Mouse (Mus musculus) thymus, postnatal 10 days (tissue): ENCODE measurements around the gene Tecpr2.
"Not testable (repeated sequence)": the region's sequence is repeated elsewhere in the genome, so short reads cannot be mapped to it uniquely, and the experiment has no call there.

Source experiments
- DNase-seq, 2 experiments: peaks; one replicate each; pipeline ENCODE4 v3.0.0; 2021; ENCODE audit warnings: low spot score in 2 of 2

Gene Tecpr2

DNA sequence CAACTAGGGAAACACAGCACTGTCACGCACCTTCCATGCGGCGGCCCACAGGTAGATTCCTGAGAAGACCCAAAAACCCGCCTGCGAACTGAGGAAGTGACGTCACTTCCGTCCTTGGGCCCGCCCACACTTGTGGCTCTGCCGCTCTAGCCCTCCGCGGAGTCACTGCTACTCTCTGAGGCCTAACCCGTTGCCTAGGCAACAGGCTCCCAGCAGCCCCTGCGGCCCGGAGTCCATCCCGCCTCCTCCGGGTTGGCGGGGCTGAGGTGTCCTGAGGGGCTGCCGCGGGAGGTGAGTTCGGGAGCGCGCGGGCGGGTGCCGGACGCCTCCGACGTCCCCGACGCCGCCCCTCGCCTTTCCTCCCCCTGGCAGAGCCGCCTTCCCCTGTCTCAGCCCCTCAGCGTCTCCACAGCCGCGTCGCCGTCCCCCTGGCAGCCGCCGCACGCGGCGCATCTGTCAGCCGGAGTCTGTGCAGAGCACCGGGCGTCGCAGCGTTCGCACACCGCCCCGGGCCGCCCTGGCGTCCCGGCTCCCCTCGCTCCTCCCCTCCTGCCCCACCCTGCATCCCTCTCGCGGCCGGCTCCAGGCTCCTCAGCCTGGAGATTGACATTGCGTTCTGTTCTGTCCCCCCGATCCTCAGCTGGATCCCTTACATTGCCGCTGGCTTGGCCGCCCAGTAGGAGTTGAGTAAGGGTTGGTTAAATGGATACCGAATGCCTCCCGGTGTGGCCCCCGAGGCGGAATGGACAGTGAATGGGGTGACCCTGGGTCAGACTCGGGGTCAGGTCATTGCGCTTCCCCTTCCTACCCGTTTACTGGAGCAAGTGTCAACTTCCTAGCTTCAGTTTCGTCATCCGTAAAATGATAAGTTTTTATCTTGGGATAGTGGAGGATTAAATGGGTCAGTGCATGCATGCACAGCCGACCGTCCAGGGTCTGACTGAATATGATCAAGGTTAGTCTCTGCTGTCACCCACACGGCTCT lies at the start of gene Tecpr2, which contains the start of gene Cinp:
Gene Tecpr2, plus strand, starts transcription at position 229 of the 985 bp plus-strand sequence.
Gene Cinp, minus strand, starts transcription at position 110 of the 985 bp plus-strand sequence.
- peak; percentile 96 to 97 for DNase-seq

DNA sequence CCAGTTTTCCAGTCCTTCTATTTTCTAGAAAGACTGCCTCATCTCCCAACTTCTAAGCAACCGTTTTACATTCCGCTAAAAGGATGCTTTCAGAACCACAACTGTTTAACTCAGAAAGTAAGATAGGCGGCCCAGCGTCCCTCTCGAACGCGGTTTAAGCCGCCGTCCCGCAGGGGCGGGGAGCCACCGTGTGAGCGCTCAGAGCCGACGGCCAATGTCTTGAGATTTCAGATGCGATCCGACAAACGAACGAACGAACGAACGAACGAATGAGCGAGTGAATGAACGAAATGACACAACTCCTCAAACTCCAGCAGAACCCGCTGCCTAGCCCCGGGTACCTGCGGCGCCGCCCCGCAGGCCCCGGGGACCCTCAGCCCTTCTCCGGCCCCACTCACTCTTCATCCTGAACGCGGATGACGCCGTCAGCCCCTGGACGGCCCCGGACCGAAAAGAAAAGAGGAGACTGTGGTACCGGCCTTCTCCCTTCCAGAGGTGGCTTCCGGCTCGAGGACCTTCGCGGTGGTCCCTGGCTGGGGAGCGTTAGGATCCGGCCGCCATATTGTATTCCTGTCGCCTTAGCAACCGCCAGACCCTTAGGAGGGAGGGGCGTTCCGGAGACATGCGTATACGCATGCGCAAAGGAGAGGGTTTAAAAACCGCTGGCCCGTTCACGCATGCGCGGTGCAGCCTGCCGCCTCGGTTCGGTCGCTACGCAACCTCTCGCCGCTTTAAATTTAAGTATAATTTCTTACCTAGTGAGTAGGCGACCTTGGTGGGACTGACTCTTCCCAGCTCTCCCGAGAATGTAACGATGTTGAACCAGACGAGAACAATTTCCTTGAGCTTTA lies 48.5 kb upstream of the Tecpr2 start, which contains the start of gene Mok:
Gene Mok, minus strand, starts transcription at position 592 of the 851 bp plus-strand sequence.
- peak; percentile 93 to 98 for DNase-seq

DNA sequence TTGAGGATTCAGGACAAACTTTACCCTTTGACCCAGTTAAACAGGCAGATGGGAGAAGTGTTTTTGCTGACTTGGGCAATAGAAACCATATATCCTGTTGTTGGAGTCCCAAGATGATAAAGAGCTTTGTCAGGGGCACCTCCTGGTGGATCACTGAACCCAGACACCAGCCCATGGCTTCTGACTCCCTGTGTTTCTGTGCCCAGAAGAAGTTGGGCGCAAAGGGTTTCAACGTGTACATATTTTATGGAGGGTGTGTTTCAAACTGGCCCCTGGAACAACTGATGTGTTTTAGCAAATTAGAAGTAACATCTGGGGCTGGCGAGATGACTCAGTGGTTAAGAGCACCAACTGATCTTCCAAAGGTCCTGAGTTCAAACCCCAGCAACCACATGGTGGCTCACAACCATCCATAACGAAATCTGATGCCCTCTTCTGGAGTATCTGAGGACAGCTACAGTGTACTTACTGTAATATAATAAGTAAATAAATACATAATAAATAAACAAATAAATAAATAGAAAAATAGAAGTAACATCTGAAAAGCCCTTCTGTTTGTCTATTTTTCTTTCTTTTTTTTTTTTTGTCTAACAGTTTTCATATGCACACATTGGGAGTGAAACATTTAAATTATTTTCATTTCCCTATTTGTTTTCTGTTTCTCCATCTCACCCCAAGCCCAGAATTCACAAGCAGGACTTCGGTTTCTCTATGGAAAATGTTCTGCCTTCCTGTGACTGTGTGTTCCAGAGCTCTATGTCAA lies 47.2 kb upstream of the Tecpr2 start:
- no peak for DNase-seq

DNA sequence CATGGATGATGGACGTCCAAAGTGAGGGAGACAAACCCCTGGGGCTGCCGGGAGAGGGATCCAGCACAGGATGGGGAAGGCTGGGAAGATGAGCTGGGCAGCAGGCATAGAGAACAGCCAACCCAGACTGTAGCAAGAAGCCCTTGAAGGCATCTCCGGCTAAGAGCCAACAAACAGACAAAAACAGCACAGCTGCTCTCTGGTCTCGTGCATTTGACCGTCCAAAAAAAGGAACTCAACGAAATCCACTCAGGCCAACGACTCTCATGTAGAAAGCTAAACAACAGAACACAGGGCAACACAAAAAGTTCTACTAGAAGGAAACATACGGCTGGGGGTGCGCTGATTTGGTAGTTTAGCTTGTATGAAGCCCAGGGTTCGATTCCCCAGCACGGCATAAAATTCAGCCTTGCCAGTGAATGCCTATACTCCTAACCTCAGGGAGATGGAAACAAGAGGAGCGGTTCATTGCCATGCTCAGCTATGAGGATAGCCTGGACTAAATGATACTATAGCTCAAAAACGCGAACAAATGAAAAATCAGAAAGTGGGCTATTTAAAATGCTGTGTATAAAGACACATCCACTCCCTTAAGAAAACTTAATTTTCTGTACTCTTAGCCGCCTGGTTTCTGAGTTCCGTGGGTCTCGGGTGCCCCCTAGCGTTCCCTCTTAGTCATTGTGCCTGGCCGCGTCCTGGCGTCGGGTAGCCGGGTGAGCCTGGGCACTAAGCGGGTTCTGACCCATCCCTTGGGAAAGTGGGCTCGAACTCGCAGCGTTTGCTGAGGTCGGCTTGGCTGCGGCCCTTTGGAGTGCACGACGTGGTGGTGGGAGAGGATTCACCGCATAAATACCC lies 45.6 kb upstream of the Tecpr2 start:
- peak; percentile 59 to 80 for DNase-seq

DNA sequence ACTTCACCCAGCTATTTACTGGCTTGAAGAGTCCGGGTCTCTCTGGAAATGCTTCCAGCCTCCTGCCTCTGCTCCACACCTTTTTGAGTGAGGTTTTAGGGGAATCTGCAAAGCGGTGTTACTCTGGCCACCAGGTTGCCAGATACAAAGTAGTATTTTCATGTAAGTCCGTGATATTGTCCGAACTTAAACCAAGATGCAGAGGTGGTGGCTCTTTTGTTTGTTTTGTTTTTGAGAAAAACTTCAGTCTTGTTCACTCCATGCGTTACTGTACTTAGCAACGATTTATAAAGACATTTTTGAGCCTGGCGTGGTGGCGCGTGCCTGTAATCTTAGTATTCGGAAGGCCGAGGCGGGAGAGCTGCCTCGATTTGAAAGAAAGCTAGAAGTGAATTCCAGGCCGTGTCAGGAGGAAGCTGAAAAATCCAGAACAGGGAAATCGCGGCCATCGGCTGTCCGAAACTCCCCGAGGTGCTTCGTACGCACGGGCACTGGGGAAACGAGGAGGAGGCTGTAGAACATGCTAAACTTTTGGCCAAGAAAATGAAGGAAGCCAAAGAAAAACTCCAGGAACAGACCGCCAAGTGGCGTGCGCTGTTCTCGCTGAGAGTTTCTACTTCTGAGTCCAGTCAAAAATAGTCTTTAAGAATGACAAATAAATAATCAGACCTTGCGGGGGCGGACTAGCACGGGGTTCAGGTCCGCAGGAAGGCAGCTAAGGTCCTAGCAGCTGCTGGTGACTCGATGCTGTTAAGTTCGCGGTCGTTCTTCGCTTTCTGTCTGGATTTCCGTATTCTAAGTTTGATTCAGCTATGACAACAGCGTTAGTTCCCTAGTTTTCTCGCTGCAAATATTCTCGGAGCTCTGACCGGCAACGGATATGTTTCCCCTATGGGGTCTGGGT lies 44.6 kb upstream of the Tecpr2 start:
- no peak for DNase-seq

DNA sequence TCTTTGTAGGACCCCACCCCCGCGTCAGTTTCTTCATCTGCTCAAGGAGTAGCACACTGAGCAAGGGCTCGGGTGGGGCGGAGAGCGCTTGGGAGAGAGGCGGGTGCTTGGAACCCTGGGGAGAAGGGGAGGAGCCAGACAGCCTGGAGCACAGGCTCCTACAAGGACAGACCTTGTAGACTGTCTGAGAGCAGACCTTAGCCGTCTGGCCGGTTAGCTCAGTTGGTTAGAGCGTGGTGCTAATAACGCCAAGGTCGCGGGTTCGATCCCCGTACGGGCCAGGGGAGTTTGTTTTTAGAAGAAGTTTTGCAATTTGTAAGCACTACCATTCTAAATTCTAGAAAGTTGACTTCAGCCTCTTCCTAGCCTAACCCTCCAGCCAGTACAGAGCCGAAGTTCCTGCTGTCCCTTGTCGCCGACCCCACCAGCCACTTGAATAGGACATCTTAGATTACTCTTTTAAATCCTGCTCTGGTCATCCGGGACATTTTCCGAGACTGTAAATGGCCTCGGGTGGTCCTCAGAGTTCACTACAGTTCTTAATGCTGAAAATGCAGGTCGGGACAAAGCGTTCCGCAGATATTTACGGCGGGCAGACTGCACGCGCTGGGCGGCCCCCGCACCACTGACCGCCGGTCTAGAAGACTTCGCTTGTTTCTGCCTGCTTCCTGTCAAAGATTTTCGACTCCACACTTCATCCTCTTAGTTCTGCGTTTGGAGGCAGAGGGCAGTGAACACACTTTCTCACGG lies 43.8 kb upstream of the Tecpr2 start:
- DNase-seq, result peak; percentile 22 to 37

DNA sequence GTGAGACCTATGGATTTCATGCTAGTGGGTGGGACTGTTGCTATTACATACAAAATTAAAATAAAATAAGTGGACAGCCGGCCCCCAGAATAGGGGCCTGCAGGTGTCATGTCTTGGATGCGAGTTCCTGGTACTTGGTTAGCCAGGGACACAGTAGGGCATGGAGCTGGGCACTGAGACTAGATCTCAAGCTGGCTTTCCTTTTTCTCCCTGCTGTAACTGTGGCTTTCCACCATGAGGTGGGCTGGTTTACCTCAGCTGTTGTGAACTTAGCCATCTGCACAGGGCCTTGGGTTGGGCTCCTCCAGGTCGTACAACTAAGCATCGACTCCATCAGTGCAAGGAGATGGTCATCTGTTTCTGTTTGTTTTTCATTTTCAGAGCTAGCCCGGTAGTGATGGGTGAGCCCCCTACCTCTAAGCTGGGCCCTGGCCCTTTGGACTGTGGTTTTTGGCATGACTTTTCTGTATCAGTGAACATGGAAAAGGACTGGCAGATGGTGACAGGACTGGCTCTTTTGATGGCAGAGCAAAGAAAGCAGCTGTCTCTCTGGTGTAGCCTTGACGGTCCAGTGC lies 42.8 kb upstream of the Tecpr2 start:
- DNase-seq, result no peak

DNA sequence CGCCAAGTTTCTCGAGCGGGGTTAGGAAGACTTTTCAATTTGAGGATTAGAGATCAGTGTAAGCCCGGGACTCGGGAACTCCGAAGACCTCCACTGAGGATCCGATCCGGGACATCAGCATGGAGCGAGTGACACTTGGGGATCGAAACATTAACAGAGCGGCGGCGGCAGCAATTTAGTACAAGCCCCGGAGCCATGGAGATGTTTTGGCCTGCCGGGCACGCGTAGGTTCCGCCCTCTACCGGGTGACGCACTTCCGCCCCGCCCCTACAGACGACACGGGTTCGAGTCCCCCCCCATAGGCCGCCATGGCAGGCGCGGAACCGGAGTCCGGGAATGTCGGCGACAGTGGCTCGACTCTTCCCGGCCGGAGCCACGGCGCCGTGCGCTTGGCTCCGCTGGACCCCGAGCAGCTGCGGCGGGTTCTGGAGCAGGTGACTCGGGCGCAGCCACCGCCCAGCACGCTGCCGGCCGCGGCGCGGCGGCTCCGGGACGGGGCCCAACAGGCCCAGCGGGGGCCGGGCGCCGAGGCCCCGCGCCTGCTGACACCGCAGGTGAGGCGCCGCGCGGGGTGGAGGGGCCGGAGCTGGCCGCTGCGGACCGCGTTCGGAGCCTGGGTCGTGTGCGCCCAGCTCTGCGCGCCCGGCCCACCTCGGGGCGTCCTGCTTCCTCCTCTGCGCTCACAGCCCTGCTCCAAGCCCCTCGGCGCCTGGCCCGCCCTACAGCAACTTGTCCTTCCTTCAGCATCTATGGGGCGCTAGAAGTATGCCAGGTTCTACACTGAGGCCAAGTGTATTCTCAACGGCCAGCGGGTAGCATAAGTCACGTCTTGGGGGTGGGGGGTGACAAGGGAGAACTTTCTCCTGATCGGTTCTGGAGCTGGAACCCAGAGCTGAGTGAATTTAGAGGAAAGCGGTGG lies 38.8 kb upstream of the Tecpr2 start, which contains the start of gene Zfp839:
Gene Zfp839, plus strand, starts transcription at position 244 of the 919 bp plus-strand sequence.
- DNase-seq, result peak; percentile 63 to 73

DNA sequence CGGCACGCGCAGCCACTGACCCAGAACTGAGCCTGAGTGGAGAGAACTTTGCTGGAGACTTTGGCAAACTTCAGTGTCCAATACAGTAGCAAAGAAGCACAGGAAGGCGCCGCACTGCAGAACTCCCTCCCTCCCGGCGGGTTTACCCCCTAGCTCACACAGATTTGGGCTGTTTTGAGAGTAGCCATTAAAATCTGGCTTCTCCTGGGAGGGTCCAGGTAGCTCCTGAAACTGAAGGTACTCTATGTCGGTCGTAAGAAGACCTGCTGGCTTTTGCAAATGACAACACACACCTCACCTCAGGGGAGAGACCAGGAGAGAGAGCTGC lies 38.2 kb upstream of the Tecpr2 start:
- no peak for DNase-seq

DNA sequence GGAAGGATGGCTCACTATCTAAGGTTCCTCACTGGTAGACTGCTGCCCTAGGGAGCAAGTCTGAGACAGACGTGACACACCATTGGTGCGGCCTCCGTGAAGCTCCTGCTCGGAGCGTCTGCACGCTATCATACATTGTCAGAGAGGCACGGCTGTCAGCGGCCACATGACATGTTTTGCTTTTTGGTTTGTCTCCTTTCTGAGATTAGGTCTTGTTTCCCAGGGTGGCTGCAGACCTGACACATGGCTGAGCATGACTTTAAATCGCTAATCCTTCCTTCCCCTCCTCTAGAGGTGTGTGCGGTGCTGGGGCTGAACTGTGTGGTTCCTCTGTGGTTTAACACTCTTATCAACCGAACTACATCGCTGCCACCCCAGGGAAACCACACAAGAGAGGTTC lies 37.6 kb upstream of the Tecpr2 start:
- no peak for DNase-seq

DNA sequence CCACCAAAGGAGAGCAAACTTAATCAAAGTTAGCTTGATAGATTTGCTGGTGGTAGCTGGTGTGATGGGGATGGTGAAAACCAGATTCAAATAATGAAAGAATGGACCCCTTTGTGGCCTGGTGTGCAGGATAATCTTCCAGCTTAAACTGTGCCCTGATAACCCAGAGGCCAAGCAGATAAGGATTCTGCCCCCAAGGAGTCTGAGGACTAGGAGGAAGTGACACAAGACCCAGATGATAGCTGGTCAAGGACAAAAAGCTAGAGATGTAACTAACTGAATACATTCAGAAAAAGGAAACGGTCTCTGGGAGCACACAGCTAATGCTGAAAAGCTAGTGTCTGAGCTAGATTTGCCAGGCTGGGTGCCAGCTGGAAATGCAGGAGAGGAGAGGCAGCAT lies 37.1 kb upstream of the Tecpr2 start:
- no peak for DNase-seq

DNA sequence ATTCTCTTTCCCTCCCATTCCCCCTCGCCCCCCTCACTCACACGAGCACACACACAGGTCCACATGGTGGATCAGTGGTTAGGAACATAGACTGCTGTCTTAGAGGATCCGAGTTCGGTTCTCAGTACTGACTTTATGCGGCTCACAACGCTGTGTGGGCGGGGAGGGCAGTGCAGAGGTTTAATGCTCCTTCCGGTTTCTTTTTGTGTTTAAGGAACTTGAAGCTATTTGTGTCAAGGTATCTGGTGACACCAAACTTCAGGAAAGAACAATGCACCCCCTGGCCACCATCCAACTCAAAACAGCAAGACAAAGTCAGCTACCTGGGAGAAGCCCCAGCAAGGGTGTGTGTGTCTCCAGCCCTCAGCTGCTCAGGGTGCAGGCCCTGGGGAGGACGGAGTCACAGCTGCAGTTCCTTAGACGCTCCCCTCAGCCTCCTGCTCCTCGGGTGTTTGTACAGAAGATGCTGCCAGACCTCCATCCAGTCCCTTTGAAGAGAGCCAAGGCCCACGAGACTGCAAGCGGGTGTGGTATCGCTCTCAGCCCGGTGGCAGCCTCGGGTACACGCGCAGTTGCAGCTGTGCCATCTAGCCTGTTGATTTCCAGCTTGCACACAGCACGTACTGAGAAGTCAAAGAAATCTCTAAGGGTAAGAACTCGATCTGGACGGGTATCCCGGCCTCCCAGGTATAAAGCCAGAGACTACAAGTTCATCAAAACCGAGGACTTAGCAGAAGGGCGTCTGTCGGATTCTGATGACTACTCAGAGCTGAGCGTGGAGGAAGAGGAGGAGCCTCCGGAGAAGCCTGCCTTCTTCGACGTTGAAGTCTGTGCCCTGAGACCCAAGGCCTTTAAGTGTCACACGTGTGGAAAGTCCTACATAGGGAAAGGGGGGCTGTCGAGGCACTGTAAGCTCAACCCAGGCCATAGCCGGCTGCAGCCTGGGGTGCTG lies 34.0 kb upstream of the Tecpr2 start:
- no peak for DNase-seq

DNA sequence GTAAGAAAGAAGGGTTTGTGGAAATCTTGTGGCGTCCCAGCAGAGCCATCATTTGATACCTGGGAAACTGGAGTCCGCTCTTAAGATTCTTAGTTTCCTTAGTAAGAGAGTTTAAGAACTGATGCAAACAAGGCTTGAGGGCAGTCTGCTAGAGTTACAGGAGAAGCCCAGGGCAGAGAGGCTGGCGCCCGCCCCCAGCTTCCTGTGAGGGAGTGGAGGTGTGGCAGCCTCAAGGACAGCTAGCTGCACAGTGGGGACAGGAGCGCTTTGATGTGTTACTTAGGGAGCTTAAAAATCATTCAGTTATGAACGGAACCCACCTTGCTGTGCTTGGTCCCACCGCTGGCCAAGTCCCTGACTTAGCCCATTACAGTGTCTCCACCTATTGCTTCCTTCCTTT lies 31.9 kb upstream of the Tecpr2 start:
- DNase-seq, result peak in 1 of 2 experiments; percentile 27

DNA sequence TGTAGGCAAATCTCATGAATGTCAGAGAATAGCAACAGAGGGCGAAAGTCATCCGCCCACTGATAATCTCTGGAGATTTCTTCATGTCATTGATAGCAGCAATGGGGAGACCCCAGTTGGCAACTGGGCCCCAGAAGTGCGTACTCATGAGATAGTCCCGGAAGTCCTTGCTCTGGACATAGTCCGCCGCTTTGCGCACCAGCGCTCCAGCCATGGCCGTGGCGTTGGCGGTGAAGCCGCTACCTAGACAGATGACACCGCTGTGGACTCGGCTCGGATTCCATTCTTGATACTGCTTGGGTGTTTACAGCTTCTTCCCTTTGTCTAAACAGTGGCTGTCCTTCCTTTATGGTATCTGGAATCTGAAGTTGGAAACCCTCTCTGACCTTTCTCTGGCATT lies 30.4 kb upstream of the Tecpr2 start:
- not testable (repeated sequence) for DNase-seq

DNA sequence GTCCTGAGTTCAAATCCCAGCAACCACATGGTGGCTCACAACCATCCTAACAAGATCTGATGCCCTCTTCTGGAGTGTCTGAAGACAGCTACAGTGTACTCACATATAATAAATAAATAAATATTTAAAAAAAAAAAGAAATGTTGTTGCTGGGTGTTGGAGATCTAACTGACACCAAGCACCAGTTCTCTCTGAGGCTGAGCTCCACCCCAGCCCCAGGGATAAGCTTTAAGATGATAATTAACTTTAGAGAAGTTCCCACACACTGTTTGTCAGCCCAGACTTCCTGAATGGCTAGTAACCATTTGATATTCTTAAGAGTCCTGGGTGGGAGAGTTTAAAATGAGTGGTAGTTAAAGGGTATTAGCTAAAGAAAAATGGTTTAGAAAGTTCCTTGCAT lies 28.8 kb upstream of the Tecpr2 start:
- no peak for DNase-seq

DNA sequence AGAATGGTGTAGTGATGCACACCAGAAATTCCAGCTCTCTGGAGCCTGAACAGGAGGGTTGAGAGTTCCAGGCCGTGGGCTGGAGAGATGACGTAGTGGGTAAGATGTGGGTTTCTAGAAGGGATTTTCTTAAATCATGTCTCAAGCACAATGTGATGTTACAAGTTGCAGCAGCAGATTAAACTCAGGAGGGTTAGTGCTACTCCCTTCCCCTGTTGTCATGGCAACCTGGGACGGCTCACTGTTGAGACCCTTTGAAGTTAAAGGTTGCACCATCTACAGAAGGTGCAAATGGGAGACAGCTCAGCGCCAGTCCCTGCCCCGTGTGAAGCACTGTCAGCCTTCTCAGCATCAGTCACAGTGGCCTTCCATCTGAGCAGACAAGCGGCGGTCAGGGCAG lies 27.8 kb upstream of the Tecpr2 start:
- peak; percentile 46 to 54 for DNase-seq
